Mouse (Mus musculus) myocyte (in vitro differentiated cells): Measurements from ENCODE around the gene Gm8332.

ENCODE experiments used
- CEBPB ChIP-seq: IDR thresholded peaks from 2 replicates; pipeline ENCODE4 v1.6.1; 2011; ENCODE audit warnings: mild to moderate bottlenecking, moderate library complexity; ENCODE audit not compliant: poor library complexity, insufficient read depth, severe bottlenecking
- MAX ChIP-seq: IDR thresholded peaks from one replicate; pipeline ENCODE4 v1.6.1; 2011; ENCODE audit warnings: low read depth, mild to moderate bottlenecking, control low read depth
- MYOD1 ChIP-seq, 3 experiments: IDR thresholded peaks; one replicate each; pipeline ENCODE4 v1.6.1; 2011; ENCODE audit warnings: control low read depth in 2 of 3, low read depth in 2 of 3, mild to moderate bottlenecking in 2 of 3, moderate library complexity in 1 of 3; ENCODE audit not compliant: insufficient read length in 2 of 3, control insufficient read depth in 1 of 3
- POLR2A ChIP-seq: IDR thresholded peaks from one replicate; pipeline ENCODE4 v1.6.1; 2011; ENCODE audit warnings: low read depth, mild to moderate bottlenecking, control low read depth, moderate library complexity; ENCODE audit not compliant: insufficient read length
- SRF ChIP-seq: IDR thresholded peaks from one replicate; pipeline ENCODE4 v1.6.1; 2011; ENCODE audit warnings: low read depth; ENCODE audit not compliant: control insufficient read depth, insufficient read length
- TCF12 ChIP-seq: IDR thresholded peaks from one replicate; pipeline ENCODE4 v1.6.1; 2011; ENCODE audit warnings: mild to moderate bottlenecking, control low read depth; ENCODE audit not compliant: poor library complexity, insufficient read depth, severe bottlenecking

GRCm38 (mm10) chr12:88202856-88203255, 47.0 kb downstream of the Gm8332 start:
- TF ChIP-seq TCF12 (no peak), POLR2A (no peak), CEBPB (no peak), MAX (no peak), MYOD1 (IDR thresholded peaks at IDR 0.05; ENCODE audit: control insufficient read depth in 1 of 3, insufficient read length in 2 of 3, low read depth in 2 of 3) (no peak), SRF (no peak)
